Mouse (Mus musculus): Measurements from ENCODE around the gene Wdr31.

Wdr31 gene

DNA sequence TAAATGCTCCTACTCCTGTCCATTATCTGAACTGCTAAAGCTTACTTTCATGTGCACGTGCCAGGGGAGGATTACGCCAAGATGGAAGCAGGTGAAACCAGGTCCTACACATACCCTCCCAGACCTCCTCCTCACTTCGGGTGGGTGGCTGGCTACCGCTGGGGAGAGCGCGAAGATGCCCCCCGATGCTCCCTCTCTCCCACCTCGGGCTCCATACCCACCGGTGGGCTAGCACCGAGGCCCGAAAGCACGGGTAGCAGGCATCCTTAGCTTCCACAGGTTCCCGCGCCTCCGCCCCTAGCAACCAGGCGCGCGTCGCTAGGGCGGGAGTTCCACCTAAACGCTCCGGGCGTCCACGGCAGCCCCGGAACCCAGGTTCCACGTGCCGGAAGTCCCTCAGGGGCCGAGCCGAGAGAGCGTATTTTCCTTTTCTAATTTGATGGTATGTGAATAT, at the start of gene Wdr31:
TSS of gene Wdr31 (minus strand) at position 299 of the 454 bp plus-strand sequence.
- peak; percentile 78 for DNase-seq

DNA sequence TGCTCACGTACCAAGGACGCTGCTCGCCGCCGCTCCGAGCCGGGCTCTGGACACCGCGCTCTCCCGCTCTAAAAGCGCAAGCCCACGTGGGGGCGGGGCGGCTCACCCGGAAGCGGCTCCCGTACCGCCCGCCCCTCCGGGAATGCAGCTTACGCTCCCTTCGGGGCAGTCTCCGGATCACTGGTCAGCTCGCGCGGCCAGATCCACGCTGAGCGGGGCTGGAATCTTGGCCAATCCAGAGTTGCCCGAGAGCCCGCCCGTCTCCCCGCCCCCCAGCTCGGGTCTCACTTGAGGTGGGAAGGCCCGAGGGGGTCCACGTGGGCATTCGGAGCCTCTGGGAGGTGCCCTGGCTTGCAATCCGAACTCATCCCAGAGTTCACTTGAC, 49.1 kb upstream of the Wdr31 start, which contains the start of gene Alad:
TSS of gene Alad (minus strand) at position 70 of the 385 bp plus-strand sequence.
- DNase-seq: peak; percentile 89

DNA sequence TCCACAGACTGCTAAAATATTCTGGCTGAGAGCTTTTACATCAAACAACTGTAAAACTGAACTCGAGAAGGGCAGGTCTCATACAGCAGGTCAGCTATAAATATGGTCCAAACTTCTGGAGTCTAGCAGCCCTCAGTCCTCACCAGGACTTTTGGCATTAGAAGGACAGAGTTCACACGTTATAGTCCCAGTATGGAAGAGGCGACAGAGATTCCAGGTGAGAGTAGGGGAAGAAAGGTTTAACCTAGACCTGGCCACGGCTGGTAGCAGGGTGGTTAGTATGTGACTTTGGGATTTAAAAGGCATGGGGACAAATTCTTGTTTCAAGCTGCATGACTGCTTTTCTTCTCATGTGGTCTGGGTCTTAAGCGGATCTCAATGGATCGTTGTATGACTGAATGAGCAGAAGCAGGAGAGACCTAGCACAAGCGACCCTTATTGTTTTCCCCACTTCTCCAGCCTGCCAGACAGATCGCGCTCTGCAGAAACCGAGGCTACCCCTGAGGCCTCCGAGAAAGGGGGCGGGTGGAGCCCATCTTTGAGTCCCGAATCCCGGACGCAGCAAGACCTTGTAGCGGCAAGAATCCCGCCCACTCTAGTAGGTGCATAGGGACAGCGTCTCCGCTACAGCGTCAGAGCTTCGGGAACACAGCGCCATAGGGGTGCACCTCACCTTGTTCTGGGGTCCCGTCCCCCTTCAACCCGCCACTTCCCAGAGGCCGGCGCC, 48.6 kb upstream of the Wdr31 start:
- DNase-seq: no peak

DNA sequence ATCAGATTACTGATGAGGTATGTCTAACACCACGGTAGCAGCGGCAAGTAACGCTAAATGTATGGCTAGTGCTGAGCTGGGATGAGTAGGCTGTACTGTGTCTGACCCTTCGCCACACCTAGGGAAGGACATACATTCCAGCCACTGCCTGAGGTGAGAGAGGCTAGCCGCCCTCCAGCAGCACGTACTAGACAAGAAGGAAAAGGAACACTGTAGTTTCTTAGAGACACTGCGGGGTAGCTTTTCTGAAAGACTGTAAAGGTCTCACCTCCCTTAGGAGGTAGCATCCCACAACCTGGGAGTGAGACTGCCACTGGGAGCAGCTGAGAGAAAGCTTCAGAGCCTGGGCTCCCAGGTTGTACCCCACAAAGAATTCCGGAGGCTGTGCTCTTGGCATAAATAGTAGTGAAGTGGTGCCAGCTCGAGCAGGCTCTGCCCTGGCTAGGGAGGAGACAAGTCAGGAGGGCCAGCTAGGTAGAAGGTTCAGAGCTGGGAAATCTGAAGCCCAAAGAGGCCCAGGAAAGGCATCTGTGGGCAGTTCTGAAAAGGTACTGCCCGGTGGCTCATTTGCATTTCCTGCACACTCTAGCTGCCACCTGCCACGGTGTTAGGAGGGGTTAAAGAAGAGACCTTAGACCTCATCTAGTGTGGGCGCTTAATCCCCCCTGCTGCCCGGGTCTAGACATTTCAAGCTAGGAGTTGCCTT, 47.9 kb upstream of the Wdr31 start:
- DNase-seq: peak; percentile 90

DNA sequence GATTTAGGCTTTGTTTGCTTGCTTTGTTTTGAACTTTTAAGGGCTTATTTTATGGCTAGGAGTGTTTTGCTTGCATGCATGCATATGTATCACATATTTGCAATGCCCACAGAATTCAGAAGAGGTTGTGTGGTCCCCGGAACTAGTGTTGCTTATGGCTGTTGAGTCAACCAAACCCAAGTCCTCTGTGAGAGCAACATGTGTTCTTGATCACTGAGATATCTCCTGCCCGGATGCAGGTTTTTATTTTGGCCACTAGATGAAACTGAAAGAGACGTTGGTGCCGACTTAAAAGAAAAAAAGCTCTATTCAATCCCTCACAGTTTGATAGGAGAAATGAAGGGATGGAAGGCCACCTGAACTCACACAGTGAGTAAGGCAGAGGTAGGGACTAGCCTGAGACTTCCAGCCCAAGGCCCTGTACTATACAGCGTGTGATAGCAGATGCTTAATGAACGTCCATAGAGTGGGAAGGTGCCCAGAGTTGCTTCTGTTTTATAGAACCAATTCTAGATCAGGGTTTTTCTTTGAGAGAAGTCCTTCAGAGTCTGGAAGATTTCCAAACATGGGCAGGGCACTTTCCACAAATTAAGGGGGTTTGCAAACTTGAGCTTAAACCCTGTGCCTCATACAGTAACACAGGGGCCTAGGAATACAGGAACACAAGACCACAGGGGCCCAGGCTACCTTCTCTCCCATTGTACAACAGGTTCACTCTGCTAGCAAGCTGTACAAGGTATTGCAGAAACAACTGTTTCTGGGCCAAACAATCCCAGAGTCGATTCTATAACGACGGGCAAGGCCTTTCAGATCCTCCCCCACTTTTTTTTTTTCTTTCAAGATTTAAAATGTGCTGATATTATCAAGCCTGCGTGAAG, 47.1 kb upstream of the Wdr31 start:
- DNase-seq: peak; percentile 40

DNA sequence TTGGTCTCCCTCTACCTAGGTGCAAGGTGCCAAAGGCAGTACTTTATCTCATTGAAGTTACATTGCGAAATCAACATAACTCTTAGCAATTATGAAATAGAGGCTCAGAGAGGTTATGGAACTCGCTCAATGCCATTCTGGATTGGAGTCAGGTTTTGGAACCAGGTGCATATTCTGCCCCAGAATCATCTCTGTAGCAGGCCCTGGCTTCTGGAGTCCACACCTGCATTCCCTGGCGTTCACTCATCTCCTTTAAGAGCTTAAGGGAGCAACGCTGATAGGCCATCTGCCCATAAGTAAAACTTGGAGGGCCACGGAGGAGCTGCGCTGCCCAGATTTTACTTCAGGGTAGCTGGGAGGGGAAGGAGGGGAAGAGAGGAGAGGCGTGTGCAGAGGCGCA, 46.4 kb upstream of the Wdr31 start:
- no peak for DNase-seq

DNA sequence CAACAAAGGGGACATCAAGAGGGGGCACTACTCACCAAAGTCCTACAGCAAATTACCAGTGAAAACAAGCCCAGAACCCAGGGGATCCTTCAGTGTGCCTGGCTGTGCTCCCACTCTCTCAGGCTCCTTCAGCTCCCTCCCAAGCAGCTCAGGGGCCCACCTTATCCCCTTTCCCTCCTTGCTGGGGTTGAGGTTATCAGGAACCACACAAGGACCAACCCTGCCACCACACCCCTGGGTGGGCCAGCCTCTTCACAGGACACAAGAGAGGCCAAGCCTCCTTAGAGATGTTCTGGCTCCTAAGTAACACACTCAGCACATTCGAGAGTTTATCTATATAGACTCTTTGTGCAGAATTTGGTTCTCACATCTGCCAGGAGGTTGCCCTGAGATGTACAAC, 45.9 kb upstream of the Wdr31 start:
- peak; percentile 43 for DNase-seq

DNA sequence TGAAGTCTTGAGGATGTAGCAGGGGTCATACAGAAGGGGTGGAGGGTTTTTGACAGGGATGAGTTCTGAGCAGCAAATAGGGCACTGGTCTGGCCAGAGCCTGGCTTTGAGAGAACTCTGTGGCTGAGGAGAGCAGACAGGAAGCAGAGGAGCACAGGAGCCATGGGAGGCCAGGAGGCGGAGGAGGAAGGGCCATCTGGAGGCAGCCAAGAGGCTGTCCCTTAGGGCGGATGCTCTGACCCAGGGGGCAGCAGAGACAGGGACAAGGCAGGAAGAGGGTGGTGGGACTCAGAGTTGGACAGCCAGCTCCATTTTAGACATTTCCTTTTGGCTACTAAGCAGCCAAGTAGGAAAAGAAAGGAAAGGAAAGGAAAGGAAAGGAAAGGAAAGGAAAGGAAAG, 45.4 kb upstream of the Wdr31 start:
- DNase-seq: peak; percentile 82

DNA sequence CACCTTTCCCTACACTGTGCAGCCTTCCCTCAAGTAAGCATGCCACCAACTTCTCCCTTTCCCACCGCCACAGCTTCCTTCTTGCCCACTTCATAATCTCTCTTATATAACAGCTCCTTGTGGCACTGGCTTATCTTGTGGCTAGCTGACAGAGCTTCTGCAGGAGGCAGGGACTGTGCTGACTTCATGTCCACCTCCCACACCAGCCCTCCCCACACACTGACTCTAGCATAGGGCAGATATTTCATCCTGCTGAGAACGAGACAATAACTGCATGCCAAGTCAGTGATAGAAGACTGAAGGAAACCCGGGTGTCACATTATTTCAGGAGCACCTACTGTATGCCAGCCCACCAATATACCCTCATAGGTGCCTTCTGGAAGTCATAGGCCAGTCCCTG, 44.8 kb upstream of the Wdr31 start:
- peak; percentile 65 for DNase-seq

DNA sequence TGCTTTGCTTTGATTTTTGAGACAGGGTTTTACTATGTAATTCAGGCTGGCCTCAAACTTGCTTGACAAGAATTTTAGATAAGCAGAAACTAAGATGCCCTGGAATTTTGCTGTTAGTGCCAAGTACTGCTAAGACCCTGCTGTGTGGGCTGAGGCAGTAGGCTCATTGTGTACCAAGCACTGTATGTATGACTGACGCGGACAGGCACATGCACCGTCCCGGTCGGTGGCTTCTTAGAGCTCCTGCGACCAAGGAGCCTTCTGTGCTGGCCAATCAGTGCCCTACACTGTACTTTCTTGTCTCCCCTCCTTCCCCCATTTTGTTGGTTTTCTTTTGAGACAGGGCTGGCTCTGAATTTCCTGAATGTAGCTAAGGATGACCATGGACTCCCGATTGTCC, 44.3 kb upstream of the Wdr31 start:
- DNase-seq: peak; percentile 38

DNA sequence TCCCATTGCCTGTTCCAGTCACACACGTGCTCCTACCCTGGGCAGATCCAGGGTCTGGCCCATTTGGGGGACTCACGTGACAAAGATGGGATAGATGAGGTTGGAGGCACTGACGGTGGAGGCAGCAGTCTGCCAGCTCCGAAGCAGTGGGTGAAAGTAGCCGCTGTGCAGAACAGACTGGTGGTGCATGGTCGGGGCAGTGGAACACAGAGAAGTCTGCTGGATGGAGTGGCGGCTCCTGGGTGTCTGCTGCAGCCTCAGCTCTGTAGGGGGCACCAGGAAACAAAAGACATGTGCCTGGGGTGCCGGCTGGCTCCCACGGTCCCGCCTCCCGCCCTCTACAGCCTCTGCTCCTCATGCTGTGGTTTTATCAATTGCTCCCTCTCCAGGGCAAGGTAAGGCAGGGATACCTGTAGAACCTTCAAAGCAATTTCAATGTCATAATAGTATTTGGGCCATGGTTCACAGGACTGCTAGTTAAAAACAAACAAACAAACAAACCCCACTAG, 43.4 kb upstream of the Wdr31 start:
- DNase-seq: peak; percentile 38

DNA sequence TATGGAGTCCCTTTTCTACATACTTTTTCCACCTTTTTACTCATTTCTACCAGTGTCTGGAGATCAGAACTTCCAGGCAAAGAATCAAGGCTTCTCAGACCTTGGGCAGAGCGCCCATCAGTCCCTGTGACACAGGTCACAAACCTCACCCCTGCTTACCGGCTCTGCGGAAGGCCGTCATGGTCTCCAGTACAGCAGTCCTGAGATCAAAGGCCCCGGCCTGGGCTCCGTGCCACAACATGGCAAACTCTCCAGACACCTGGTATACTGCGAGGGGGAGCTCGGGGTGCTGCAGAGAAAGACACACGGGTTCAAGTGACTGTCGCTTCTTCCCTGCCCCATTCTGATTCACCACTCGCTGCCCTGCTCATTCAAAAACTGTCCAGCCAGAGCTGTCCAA, 39.2 kb upstream of the Wdr31 start:
- peak; percentile 41 for DNase-seq

DNA sequence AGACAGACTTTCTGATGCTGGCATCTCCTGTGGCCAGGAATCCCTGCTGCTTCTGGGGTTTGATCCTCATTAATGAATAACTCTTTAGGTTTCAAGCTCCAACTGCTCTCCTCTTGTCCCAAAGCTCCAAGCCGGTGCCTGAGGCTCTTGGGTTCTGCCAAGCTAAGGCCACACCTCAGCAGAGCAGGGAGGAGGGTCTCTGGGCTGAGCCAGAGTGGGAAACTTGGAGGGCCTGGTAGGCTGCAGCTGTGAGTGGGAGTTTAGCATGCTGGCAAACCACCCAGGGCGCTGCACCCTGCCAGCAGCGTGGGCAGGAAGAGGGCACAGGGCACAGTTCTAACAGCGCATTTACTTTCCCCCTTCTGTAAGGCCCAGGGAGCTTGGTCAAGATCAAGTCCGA, 38.1 kb upstream of the Wdr31 start:
- DNase-seq: peak; percentile 15

DNA sequence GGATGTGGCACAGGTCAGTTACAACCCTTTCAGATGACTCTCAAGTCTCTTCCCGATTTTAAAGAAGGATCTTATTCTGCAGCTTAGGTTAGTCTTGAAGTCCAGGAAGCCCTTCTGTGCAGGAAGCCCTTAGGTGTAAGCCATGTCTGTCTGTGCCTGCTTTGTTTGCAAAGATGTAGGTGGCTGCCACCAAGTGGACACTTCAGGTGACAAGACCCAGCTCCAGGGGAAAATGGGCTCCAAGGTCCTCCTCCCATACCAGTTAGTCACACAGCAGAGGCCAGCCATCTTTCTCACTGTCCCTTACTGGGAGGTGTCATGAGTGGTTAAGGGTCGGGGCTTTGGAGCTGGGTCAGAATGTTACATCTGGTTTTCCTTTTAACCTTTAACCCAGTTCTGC, 36.1 kb upstream of the Wdr31 start:
- peak; percentile 69 for DNase-seq

DNA sequence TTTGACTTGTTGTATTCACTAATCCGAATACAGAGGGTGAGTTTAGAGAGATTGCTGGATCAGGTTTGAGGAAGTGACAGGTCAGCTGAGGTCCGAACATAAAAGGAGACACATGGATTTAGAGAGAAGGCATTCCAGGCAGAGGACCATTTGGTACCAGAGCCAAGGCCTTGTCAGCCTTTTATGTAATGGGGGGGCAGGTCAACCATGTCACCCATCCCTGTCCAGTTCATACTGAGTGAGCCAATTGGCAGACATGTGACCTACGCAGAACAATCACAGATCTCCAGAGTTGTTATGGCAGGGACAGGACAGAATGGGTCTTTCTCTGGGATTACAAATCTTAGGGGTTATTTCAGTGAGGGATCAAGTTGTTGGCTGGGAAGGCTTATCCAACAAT, 35.3 kb upstream of the Wdr31 start:
- DNase-seq: peak; percentile 9

DNA sequence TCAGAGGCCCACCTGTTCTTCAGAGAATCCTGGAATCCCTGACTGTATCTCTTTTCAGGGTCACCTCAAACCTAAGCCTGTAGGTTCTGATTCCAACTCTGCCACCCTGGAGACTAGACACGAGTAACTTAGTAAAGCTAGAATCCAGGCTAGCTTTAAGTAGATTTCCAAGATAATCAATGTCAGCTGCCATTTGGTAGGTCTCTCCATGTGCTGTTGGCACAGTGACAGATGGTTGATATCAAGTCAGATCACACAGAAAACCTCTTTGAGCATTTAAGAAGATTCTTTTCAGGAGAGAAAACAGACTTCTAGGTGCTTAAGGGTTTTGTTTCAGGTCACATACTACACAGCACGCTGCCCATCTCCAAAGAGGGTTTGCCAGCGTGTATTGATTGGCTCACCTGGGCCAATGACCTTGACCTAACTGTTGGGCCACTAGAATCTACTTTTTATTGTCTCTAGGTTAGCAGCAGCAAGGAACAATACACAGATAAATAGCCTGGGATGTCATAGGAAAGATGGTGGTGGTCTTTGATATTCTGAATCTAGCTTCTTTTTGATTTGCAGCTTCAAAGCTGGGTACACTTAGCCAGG, 32.8 kb upstream of the Wdr31 start, which contains the start of gene Hdhd3:
TSS of gene Hdhd3 (minus strand) at position 94 of the 597 bp plus-strand sequence.
- DNase-seq: no peak

DNA sequence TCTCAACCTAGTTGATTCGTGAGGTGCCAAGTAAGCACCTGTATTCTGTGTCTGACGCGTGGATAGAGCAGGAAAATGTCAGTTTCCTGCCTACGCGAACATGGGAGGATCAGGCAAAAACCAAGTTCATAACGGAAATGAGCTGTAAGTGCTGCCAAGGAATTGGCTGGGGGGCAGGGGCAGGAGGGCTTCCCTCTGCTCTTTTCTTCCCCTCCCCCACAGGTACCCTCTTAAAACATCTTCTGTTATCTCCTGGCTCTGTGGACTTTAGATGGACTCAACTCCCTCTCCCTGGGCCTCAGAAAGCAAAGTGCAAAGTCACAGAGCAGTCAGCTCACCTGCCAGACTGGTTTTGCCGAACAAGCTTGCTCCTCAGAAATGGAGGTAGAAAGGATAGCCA, 32.3 kb upstream of the Wdr31 start:
- DNase-seq: peak; percentile 52

DNA sequence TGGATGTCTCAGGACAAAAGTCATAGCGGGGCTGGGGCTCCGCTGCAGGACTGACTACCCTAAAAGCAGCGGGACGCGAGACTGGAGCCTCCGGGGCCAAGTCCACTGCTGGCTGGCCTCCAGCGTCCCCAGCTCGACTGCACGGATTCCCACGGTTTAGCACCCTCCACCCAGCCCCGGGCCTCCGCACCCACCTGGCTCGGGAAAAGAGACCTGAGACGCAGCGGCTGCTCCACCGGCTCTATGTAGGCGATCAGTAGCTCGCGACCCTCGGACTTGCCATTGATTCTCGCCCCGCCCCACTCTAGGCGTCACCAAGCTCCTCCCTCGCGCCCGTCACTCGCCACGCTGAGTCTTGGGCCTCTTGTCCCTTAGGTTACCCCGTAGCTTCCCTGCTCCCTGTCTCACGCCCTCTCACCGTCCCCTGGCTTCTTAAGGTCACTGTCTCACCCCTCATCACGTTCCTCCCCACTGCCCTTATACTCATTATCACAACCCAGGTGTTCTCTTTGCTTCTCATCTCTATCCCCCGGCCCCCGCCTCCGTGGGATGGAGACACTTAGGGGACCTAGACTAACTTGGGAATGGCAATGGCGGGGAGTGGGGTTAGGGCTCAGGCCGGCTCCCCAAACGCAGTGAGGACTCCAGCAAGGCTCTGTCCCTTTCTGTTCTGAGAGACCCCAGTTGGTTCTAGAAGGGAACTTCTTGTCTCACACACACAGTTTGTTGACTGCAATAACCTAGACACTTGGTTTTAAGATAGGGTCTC, 31.5 kb upstream of the Wdr31 start:
- DNase-seq: peak; percentile 93

DNA sequence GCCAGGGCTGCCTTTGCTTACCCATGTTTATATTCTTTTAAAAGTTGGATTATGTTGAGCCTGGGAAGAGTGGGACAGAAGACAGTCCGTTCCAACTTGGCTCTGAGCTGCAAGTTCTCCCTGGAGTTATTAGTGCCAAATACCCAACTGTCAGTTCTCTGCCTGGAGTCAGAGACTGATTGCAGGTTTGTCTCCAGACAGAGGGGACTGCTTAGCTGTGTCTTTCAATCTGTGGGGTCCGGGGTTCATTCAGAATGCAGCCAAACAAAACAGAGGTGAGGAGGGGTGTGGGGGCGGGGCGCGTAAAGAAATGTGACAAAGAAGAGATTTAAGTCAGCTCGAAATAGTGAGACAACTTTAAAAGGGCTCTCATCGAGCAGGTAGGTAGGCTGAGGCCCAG, 30.8 kb upstream of the Wdr31 start:
- peak; percentile 50 for DNase-seq

DNA sequence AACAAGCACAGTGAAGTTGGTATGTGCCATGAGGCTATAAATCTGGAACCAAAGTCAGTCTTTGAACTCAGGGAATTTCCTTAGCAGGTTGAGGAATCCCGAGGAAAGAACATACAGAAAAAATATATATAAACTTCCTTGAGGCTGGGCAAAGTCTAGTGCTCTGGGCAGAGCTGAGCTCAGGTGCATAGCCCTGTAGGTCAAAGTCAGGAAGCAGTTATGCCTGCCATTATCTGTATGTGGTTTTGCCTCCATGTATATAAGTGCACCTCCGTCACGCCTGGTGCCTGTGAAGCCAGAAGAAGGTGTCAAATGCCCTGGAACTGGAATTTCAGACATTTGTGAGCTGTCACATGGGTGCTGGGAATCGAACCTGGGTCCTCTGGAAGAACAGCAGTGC, 30.1 kb upstream of the Wdr31 start:
- peak; percentile 21 for DNase-seq

DNA sequence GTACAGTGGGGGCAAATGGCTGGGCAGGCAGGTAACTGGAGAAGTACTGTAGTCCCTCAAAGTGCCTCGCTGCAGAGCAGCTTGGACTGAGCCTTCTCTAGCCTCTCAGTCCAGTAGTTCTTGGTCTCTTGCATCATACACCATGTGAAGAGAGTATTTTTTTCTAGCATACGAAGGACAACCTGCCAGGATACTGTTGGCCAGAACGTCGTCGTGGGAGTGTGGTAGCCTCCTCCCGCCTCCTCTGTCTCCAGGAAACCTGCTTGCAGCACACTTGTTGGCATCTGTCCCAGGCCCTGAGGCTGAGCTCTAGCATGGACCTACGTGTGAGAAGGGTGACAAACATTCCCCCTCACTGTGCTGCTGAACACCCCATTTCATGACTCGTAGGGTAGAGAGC, 26.1 kb upstream of the Wdr31 start:
- DNase-seq: peak; percentile 47

DNA sequence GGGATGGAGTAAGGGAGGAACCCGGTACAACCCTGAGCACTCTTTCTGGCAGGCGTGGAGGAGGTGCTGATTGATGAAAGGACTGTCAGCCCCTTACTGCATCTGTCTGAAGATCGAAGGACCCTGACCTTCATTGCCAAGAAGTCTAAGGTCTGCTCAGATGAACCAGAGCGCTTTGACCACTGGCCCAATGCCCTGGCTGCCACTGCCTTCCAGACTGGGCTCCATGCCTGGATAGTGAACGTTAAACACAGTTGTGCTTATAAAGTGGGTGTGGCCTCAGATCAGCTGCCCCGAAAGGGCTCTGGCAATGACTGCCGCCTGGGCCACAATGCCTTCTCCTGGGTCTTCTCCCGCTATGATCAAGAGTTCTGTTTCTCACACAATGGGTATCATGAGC, 25.2 kb upstream of the Wdr31 start:
- no peak for DNase-seq

All from cerebellum, adult 9-11 months (tissue).